Mouse (Mus musculus) erythroblast, embryonic 14.5 days (primary cell): ENCODE results near the gene Ttll3.

Source experiments
- GATA1 ChIP-seq: IDR thresholded peaks from 2 replicates; pipeline ENCODE4 v1.6.1; 2012; ENCODE audit warnings: low read length, inconsistent platforms, mixed read lengths
- TAL1 ChIP-seq: IDR thresholded peaks from 3 replicates; pipeline ENCODE4 v1.6.1; 2012; ENCODE audit warnings: low read length, inconsistent platforms, mixed read lengths

DNA sequence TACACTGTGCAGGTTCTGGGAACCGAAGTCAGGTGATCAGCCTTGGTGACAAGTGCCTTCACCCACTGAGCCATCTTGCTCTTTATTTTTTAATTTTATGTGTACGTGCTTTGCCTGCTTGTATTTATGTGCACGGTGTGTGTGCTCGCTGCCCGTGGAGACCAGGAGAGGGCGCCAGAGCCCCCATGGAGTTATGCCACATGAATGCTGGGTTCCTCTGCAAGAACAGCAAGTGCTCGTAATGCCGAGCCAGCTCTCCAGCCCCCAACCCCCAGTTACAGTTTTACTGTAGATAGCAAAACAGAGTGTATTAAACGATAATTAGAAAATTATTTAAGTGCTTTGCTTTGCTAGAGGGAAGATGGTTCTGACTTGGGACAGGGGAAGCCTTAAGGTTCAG, 17.6 kb downstream of the Ttll3 start:
- TF ChIP-seq TAL1: no peak
- no peak for TF ChIP-seq GATA1
